Mouse (Mus musculus) ES-CJ7 (cell line): ENCODE results near the gene Ptbp3.
"Not testable (repeated sequence)": the region's sequence is repeated elsewhere in the genome, so short reads cannot be mapped to it uniquely, and the experiment has no call there.

Experiments
- DNase-seq: peaks from one replicate; pipeline ENCODE4 v3.0.0; 2011; ENCODE audit warnings: low read depth, low spot score

Ptbp3 gene

DNA sequence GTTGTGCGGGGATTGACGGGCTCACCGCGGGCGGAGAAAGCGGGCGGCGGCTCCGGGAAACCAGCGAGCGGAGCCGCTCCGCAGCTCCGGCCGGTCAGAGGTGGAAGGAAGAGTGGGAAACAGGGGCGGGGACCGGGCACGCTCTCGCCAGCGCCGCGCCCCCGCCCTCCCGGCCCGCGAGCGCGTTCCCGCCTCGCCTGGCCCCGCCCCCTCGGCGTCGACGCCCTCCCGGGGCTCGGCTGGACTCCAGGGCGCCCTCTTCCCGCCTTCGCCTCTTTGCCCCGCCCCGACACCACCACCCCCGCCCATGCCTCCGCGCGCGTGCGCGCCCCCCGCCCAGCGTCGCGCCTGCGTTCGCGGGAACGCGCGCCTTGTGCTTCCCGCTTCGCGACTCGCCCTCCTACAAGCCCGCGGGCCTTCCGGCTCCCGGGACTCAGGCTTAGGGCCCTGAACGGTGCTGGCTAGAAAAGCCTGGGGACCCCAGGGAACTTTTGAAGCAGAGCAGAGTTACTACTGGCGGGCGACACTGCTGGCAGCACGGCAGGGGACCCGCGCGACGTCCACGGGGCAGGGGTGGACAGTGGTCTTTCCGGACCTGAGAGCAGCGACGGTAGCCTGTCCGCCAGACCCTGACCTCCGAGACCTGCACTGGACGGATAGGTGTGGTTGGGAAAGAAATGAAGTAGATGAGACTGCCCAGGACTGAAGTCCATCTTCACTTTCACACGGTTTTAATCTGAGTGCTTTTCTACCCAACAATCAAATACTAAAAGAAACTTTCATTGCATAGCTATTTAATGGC, at the start of gene Ptbp3:
TSS of gene Ptbp3 (minus strand) at position 190 of the 802 bp plus-strand sequence.
- DNase-seq, result peak; percentile 93

DNA sequence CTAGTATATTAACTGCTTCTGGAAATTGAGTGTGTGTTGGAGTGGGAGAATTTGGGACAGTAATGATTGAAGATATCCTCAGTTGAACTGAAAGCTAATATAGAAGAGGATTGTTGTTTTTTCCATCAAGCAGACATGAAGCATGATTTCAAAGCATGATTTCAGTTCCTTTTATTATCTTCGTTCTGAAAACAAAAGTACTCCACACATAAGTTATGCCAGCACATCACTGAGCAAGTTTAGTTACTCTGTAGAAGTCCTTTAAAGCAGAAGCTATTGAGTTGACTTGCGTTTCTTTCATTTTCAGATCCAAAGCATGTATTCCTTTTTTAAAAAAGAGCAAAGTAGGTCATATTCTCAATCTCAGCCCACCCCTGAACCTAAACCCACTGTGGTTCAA, 47.4 kb upstream of the Ptbp3 start:
- no peak for DNase-seq

DNA sequence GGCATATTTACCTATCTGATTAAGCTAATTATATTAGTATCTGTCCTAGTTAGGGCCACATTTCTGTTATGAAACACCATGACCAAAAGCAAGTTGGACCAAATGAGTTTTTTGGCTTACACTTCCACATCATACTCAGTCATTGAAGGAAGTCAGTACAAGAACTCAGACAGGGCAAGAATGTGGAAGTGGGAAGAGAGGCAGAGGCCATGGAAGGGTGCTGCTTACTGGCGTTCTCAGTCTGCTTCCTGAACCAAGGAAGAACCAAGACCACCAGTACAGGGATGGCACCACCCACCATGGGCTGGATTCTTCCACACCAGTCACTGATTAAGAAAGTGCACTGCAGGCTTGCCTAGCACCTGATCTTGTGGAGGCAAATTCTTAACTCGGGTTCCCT, 45.5 kb upstream of the Ptbp3 start:
- DNase-seq, result no peak

DNA sequence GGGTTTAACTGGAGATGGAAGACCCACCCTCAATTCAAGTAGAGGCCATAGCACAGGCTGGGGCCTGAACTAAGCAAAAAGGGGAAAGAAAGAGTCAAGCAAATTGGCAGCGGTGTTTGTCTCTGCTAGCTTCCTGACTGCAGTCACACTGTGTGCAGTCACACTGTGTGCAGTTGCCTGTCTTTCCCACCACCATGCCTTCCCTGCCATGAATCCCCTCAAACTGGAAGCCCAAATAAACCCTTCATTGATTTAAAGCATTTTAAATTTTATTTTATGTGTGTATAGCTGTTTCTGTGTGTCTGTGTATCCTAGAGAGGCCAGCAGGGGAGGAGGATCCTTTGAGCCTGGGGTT, 38.7 kb upstream of the Ptbp3 start:
- DNase-seq, result no peak

GRCm38 (mm10) chr4:59587215-59587871, 38.2 kb upstream of the Ptbp3 start:
- DNase-seq, result no peak

GRCm38 (mm10) chr4:59585097-59585496, 35.9 kb upstream of the Ptbp3 start:
- DNase-seq, result no peak

- no peak for DNase-seq
Observed at GRCm38 (mm10) chr4:59582186-59582585, 33.0 kb upstream of the Ptbp3 start.

GRCm38 (mm10) chr4:59581314-59582185, 32.4 kb upstream of the Ptbp3 start, which contains the start of gene Hsdl2:
Gene Hsdl2, plus strand, starts transcription at chr4:59581563.
- DNase-seq, result peak; percentile 99

GRCm38 (mm10) chr4:59580495-59581281, 31.5 kb upstream of the Ptbp3 start:
- peak; percentile 63 for DNase-seq

GRCm38 (mm10) chr4:59575184-59575958, 26.2 kb upstream of the Ptbp3 start:
- DNase-seq, result no peak

GRCm38 (mm10) chr4:59572521-59573118, 23.5 kb upstream of the Ptbp3 start:
- DNase-seq, result no peak

- not testable (repeated sequence) for DNase-seq
Observed at GRCm38 (mm10) chr4:59570519-59570918, 21.4 kb upstream of the Ptbp3 start.

GRCm38 (mm10) chr4:59569538-59569937, 20.4 kb upstream of the Ptbp3 start:
- peak; percentile 77 for DNase-seq

GRCm38 (mm10) chr4:59567576-59568260, 18.6 kb upstream of the Ptbp3 start:
- no peak for DNase-seq

DNA sequence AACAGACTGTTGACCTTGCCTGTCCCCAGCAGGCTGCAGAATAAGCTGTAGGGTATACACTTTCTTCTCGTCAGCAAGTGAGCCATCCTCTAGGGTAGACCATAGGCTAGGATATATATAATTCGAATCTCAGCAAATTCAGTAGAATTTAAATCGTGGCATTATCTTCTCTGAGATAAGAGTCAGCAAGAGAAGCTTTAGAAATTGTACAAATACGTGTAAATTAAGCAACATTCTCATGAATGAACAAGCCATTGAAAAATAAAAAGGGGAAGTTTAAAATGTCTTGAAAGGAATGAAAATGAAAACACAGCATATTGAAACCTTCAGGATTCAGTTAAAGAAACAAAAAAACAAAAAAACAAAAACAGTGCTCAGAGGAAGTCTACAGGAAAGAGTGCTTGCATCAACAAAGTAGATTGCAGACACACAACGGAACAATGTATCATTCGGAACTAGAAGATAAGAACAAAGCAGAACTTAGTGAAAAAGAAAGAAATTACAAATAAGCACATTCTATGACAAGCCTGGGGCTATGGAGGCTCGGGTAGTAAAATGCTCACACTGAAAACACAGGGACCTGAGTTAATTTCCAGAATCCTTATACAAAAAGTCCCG, 16.5 kb upstream of the Ptbp3 start:
- DNase-seq, result no peak

GRCm38 (mm10) chr4:59564128-59564527, 15.0 kb upstream of the Ptbp3 start:
- no peak for DNase-seq

DNA sequence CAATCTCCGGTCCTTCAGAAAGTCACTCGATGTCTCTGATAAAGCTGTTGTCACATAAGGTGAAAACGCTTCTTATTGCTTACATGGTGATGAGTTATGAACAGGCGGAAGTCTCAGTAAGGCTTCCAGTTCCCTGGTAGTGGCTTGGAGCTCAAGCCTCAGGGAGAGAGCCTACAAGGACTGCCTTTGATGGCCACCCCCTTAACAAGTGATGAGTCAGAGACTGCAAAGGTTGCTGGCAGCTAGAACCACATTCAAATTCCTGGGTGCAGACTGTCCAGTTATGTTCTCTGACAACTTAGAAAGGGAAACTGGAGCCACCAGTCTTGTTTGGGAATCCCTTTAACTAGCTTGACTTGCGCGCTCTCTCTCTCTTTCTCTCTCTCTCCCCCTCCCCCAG, 11.0 kb upstream of the Ptbp3 start:
- no peak for DNase-seq

GRCm38 (mm10) chr4:59558096-59558720, 9.0 kb upstream of the Ptbp3 start:
- peak; percentile 66 for DNase-seq

DNA sequence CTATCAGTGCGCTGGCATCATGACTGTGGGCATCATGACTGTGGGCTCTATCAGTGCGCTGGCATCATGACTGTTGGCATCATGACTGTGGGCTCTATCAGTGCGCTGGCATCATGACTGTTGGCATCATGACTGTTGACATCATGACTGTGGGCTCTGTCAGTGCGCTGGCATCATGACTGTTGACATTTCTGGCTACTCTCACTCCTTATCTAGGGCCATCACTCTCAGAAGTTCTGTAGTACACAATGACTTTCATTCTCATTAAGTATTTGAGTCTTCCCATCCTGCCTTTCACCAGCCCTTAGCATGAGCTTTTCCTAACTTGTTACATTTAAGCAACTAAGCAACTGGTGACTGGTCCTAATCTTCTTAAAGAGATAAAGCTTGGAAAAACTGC, 8.2 kb upstream of the Ptbp3 start:
- not testable (repeated sequence) for DNase-seq
